Comparison of ENCODE assay signal across 25 mouse cellular contexts in genomic region chr2:72983211-72983610, GRCm38 (mm10). TPM values are rescaled to one million over a fixed set of nuclear protein-coding genes. Genes with fewer than 3 reads are reported as not detected.
"Had no signal": no experiment of that assay in that cellular context is flagged by ENCODE, and none has a peak within 500 bp of the region (broad histone marks: within the 10 kb centered on the region; RNA-seq: fewer than 3 reads in every experiment).

No protein-coding gene starts in this region.

- H3K27me3 ChIP-seq: lung, embryonic 15.5 days; megakaryocyte, embryonic 14.5 days; midbrain, embryonic 13.5 days; midbrain, embryonic 15.5 days; neural tube, embryonic 12.5 days had no signal

- H3K9me3 ChIP-seq: lung, embryonic 15.5 days; megakaryocyte, embryonic 14.5 days; midbrain, embryonic 13.5 days; midbrain, embryonic 15.5 days; neural tube, embryonic 12.5 days had no signal

- H3K9ac ChIP-seq: lung, embryonic 15.5 days; midbrain, embryonic 13.5 days; midbrain, embryonic 15.5 days; neural tube, embryonic 12.5 days had no signal

- DNase-seq: lung, adult 2 months; lung, postnatal 14 days; lung, postnatal 36 days; right cerebral cortex, postnatal 14 days; spleen, adult 18-20 months; thymus, adult 18-20 months; thymus, postnatal 14 days; thymus, postnatal 36 days had no signal

- ATAC-seq: lung, postnatal 0 days; midbrain, embryonic 13.5 days; midbrain, embryonic 15.5 days had no signal

- H3K4me2 ChIP-seq: lung, embryonic 15.5 days; midbrain, embryonic 11.5 days; midbrain, embryonic 13.5 days; midbrain, embryonic 15.5 days; neural tube, embryonic 12.5 days had no signal

- H3K27ac ChIP-seq: lung, embryonic 15.5 days; midbrain, embryonic 13.5 days; midbrain, embryonic 15.5 days; neural tube, embryonic 12.5 days had no signal

- H3K4me1 ChIP-seq: neural tube, embryonic 12.5 days had no signal

- H3K36me3 ChIP-seq: midbrain, embryonic 13.5 days; midbrain, embryonic 15.5 days had no signal

- H3K4me3 ChIP-seq: lung, embryonic 15.5 days; megakaryocyte, embryonic 14.5 days; midbrain, embryonic 13.5 days; midbrain, embryonic 15.5 days; neural tube, embryonic 12.5 days had no signal

RNA-seq across cellular contexts. Expression of gene Gm11084, which starts 3.3 kb away (rescaled TPM):
- total RNA-seq: megakaryocyte progenitor cell, adult 5-6 weeks; midbrain, postnatal 0 days; monocyte, adult 5-6 weeks; neutrophil, adult 5-6 weeks had no signal
- polyA plus RNA-seq: lung, adult 2 months; lung, embryonic 15.5 days; lung, postnatal 0 days; macrophage; midbrain, embryonic 11.5 days; midbrain, embryonic 13.5 days; midbrain, embryonic 15.5 days; midbrain, postnatal 0 days; neural tube, embryonic 12.5 days; neural tube, embryonic 14.5 days; small intestine, adult 2 months; stomach, embryonic 14.5 days; stomach, embryonic 16.5 days; thymus, postnatal 0 days had no signal
